Mouse (Mus musculus): Measurements from ENCODE around the gene Slc46a3.

DNA sequence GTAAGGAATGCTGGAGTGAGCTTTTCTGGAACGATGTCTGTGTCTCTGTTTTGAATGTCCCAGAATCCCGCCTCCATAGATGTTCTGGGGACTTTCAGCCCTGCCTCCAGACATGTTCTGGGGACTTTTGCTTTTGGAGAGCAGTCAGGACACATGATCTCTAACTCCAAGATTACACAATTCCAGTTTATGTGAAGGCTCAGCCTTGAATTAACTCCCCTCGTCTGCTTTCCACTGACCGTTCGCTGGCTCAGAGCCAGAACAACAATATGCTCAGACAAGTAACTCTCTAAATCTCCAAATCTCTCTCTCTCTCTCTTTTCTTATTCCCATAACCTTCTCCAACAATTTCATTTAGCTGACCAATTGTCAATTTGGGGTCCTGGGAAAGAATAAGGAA lies 47.3 kb downstream of the Slc46a3 start:
- no peak for TF ChIP-seq CTCF (IDR thresholded peaks at IDR 0.05; ENCODE audit: extremely low read depth, insufficient read depth, low read length)
- TF ChIP-seq POLR2A (IDR thresholded peaks at IDR 0.05; ENCODE audit: extremely low read depth, insufficient read depth, low read length), result no peak

Measured in cortical plate, adult 2 months (tissue).